Mouse (Mus musculus) C2C12 (cell line): ENCODE results near the gene Lpp.

Experiments
- CTCF ChIP-seq: IDR thresholded peaks from one replicate; pipeline ENCODE4 v1.5.1; 2011; ENCODE audit not compliant: control insufficient read depth, insufficient read depth, insufficient read length
- MYOD1 ChIP-seq: IDR thresholded peaks from one replicate; pipeline ENCODE4 v1.6.1; 2011; ENCODE audit warnings: low read depth; ENCODE audit not compliant: control insufficient read depth, insufficient read length
- MYOG ChIP-seq: IDR thresholded peaks from one replicate; pipeline ENCODE4 v1.6.1; 2011; ENCODE audit not compliant: control insufficient read depth, insufficient read length; ENCODE audit errors: extremely low read depth
- USF1 ChIP-seq: IDR thresholded peaks from one replicate; pipeline ENCODE4 v1.6.1; 2011; ENCODE audit warnings: low read depth, mild to moderate bottlenecking, control low read depth, moderate library complexity

GRCm38 (mm10) chr16:24351811-24352210 lies 41.5 kb upstream of the Lpp start:
- no peak for TF ChIP-seq MYOD1
- no peak for TF ChIP-seq CTCF
- TF ChIP-seq MYOG, result no peak
- TF ChIP-seq USF1, result no peak
